In the genomic region with DNA sequence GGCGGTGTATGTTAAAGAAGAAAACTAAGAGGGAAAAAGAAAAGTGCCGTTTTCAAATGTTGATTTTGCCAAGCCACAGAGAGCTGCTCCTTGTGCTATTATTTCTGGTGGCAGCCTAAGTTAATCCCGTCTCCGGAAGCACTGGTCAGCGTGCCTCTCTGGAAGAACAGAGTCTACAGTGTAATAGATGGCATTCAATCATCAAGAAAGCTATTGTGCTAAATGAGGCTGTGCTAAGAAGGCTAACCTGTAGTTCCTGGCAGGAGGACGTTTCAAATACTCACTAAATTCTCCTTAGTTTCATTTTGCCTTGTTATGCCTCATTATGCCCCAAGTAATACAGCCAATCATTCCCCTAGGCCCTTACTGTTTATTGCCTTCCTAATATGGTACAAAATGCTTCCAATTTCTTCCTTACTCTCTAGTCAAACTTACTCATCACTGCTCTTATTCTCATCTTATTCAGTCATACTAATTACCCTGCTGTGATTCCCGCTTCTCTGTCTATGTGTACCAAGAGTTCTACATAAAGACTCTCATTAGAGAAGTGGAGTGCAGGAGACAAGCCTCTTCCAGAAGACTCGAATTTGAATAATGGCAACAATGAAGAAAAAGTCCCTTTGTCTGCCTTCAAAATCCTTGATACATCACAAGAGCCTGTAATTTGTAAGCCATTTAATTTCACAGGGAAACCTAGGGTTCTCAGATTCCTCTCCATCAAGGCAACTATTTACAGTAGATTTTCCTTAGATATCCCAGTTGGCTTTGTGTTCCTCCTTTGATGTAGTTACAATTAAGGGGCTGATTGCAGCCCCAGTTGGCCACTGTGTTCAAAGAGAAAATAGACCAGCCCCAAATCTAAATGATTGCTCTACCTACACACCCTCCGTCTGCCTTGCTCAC, we compare ENCODE assay signal across 15 mouse cellular contexts.
DNase-seq lines count a peak whose midpoint lies in the region; ATAC-seq and TF ChIP-seq lines count a peak whose summit lies in the region.
"Had no signal": no experiment of that assay in that cellular context is flagged by ENCODE, and none has a peak within 500 bp of the region (broad histone marks: within the 10 kb centered on the region; RNA-seq: fewer than 3 reads in every experiment).

No protein-coding gene starts in this region.

- H3K4me3 ChIP-seq in hindbrain, embryonic 14.5 days (replicated peaks; ENCODE audit: low read length): no peak overlapping the region
- no peak overlapping the region for H3K4me3 ChIP-seq in hindbrain, embryonic 10.5 days
- H3K4me3 ChIP-seq in forebrain, embryonic 14.5 days (ENCODE audit: low read depth, low read length): no peak overlapping the region
- H3K4me3 ChIP-seq in midbrain, embryonic 14.5 days (replicated peaks; ENCODE audit: low read depth, low read length): no peak overlapping the region
- no peak overlapping the region for H3K4me3 ChIP-seq in cerebellum, adult 2 months (replicated peaks; ENCODE audit: insufficient read depth, low read depth, low read length)
- H3K4me3 ChIP-seq: erythroblast, embryonic 14.5 days; hindbrain, embryonic 12.5 days had no signal

- no peak overlapping the region for H3K4me2 ChIP-seq in hindbrain, embryonic 14.5 days (replicated peaks)
- H3K4me2 ChIP-seq in forebrain, embryonic 14.5 days (ENCODE audit: low read length): no peak overlapping the region
- H3K4me2 ChIP-seq in midbrain, embryonic 14.5 days (ENCODE audit: low read length): no peak overlapping the region
- H3K4me2 ChIP-seq: heart, embryonic 11.5 days; hindbrain, embryonic 12.5 days had no signal

- TF ChIP-seq POLR2A in cerebellum, adult 2 months (IDR thresholded peaks at IDR 0.05; ENCODE audit: borderline replicate concordance, insufficient read depth, low read length): no peak

- DNase-seq in hindbrain, embryonic 14.5 days (ENCODE audit: low spot score): no peak
- no peak for DNase-seq in hindbrain, embryonic 10.5 days (ENCODE audit: low spot score)
- peak; percentile 47 for DNase-seq in R1 (ENCODE audit: low read depth, low spot score)
- peak; percentile 72 for DNase-seq in forebrain, embryonic 14.5 days (ENCODE audit: low spot score)
- DNase-seq in midbrain, embryonic 14.5 days: peak; percentile 13
- DNase-seq in cerebellum, adult 2 months: no peak
- no peak for DNase-seq in testis, postnatal 10 days (ENCODE audit: low spot score)
- DNase-seq in right cerebral cortex, adult 18-20 months: no peak
- DNase-seq: cerebellum, postnatal 25 days; gastrocnemius, postnatal 10 days; kidney, adult 8-10 months had no signal

- H3K27ac ChIP-seq in hindbrain, embryonic 14.5 days: no peak overlapping the region
- no peak overlapping the region for H3K27ac ChIP-seq in hindbrain, embryonic 10.5 days
- H3K27ac ChIP-seq in forebrain, embryonic 14.5 days (ENCODE audit: low read depth, low read length): peak overlapping the region; percentile 6; the same call in 1 of the 2 replicates
- H3K27ac ChIP-seq in midbrain, embryonic 14.5 days (replicated peaks; ENCODE audit: low read depth, low read length): no peak overlapping the region
- H3K27ac ChIP-seq in cerebellum, adult 2 months (ENCODE audit: insufficient read depth, low read length): no peak overlapping the region
- H3K27ac ChIP-seq: hindbrain, embryonic 12.5 days; macrophage had no signal

- TF ChIP-seq CTCF in cerebellum, adult 2 months (IDR thresholded peaks at IDR 0.05; ENCODE audit: borderline replicate concordance, insufficient read depth, low read depth, low read length): no peak

- H3K27me3 ChIP-seq in hindbrain, embryonic 14.5 days (ENCODE audit: control insufficient read depth, insufficient read depth, low read length): no peaks in the 10 kb centered on the region
- no peaks in the 10 kb centered on the region for H3K27me3 ChIP-seq in hindbrain, embryonic 10.5 days (ENCODE audit: insufficient read depth, poor library complexity, severe bottlenecking)
- no peaks in the 10 kb centered on the region for H3K27me3 ChIP-seq in forebrain, embryonic 14.5 days (replicated peaks; ENCODE audit: control insufficient read depth, insufficient read depth, low read length)
- H3K27me3 ChIP-seq in midbrain, embryonic 14.5 days (ENCODE audit: control insufficient read depth, insufficient read depth, low read length): no peaks in the 10 kb centered on the region
- H3K27me3 ChIP-seq in cerebellum, adult 2 months (ENCODE audit: control insufficient read depth, insufficient read depth, low read length): no peaks in the 10 kb centered on the region
- H3K27me3 ChIP-seq: hindbrain, embryonic 12.5 days had no signal

- 25% methylated on average over 9 of the region's 9 CpGs for WGBS in hindbrain, embryonic 14.5 days
- 34% methylated on average over 9 of the region's 9 CpGs for WGBS in hindbrain, embryonic 10.5 days
- WGBS in forebrain, embryonic 14.5 days: 3% methylated on average over 9 of the region's 9 CpGs
- 25% methylated on average over 9 of the region's 9 CpGs for WGBS in midbrain, embryonic 14.5 days
- WGBS in cerebellum, adult 2 months: 67% methylated on average over 9 of the region's 9 CpGs

- H3K36me3 ChIP-seq in hindbrain, embryonic 14.5 days (replicated peaks; ENCODE audit: control insufficient read depth, insufficient read depth): no peaks in the 10 kb centered on the region
- H3K36me3 ChIP-seq in hindbrain, embryonic 10.5 days: no peaks in the 10 kb centered on the region
- no peaks in the 10 kb centered on the region for H3K36me3 ChIP-seq in forebrain, embryonic 14.5 days (ENCODE audit: control insufficient read depth, insufficient read depth, low read length)
- H3K36me3 ChIP-seq in midbrain, embryonic 14.5 days (ENCODE audit: control insufficient read depth, insufficient read depth, low read length): no peaks in the 10 kb centered on the region
- H3K36me3 ChIP-seq: hindbrain, embryonic 12.5 days had no signal

- 0 out of 2 replicates have a peak, but pooled peaks have one; percentile 48 for ATAC-seq in hindbrain, embryonic 14.5 days (ENCODE audit: low FRiP score)
- peak; percentile 77 for ATAC-seq in forebrain, embryonic 14.5 days
- no peak for ATAC-seq in midbrain, embryonic 14.5 days (ENCODE audit: low FRiP score, low TSS enrichment)

- no peak overlapping the region for H3K9ac ChIP-seq in hindbrain, embryonic 14.5 days
- no peak overlapping the region for H3K9ac ChIP-seq in forebrain, embryonic 14.5 days (ENCODE audit: low read length)
- no peak overlapping the region for H3K9ac ChIP-seq in midbrain, embryonic 14.5 days (replicated peaks; ENCODE audit: low read length)
- H3K9ac ChIP-seq: hindbrain, embryonic 12.5 days had no signal

- no peaks in the 10 kb centered on the region for H3K4me1 ChIP-seq in hindbrain, embryonic 14.5 days (replicated peaks; ENCODE audit: control insufficient read depth, insufficient read depth, low read length)
- no peaks in the 10 kb centered on the region for H3K4me1 ChIP-seq in hindbrain, embryonic 10.5 days (replicated peaks)
- H3K4me1 ChIP-seq in forebrain, embryonic 14.5 days (ENCODE audit: control insufficient read depth, insufficient read depth, low read length): peaks cover 5% of the 10 kb centered on the region; the same call in 1 of the 2 replicates
- no peaks in the 10 kb centered on the region; the same call in 1 of the 2 replicates for H3K4me1 ChIP-seq in midbrain, embryonic 14.5 days (ENCODE audit: control insufficient read depth, insufficient read depth, low read length)
- no peaks in the 10 kb centered on the region for H3K4me1 ChIP-seq in cerebellum, adult 2 months (ENCODE audit: control insufficient read depth, insufficient read depth, low read length)
- H3K4me1 ChIP-seq: hindbrain, embryonic 12.5 days had no signal

- H3K9me3 ChIP-seq in hindbrain, embryonic 14.5 days (ENCODE audit: control insufficient read depth, low read length): no peaks in the 10 kb centered on the region
- H3K9me3 ChIP-seq in hindbrain, embryonic 10.5 days: no peaks in the 10 kb centered on the region
- no peaks in the 10 kb centered on the region for H3K9me3 ChIP-seq in forebrain, embryonic 14.5 days (replicated peaks; ENCODE audit: control insufficient read depth, low read length)
- H3K9me3 ChIP-seq in midbrain, embryonic 14.5 days (ENCODE audit: control insufficient read depth, low read length): no peaks in the 10 kb centered on the region
- H3K9me3 ChIP-seq: hindbrain, embryonic 12.5 days had no signal

Comparison
In these comparisons a context has a peak if more than half of its experiments do, and no peak if none do; other contexts are left out.
1. DNase-seq: peak in R1 (single experiment), forebrain, embryonic 14.5 days (single experiment) and midbrain, embryonic 14.5 days (single experiment); none in hindbrain, embryonic 14.5 days (single experiment), hindbrain, embryonic 10.5 days (single experiment), cerebellum, adult 2 months (0 of 2), testis, postnatal 10 days (single experiment) and right cerebral cortex, adult 18-20 months (single experiment).